Mouse (Mus musculus) embryonic fibroblast, embryonic 13.5 days (primary cell): ENCODE results near the gene Gps2.

Experiments
- CTCF ChIP-seq: IDR thresholded peaks from 2 replicates; pipeline ENCODE4 v1.5.1; 2011; ENCODE audit warnings: mild to moderate bottlenecking, control low read depth, low read length, moderate library complexity, borderline replicate concordance; ENCODE audit not compliant: insufficient read depth
- POLR2A ChIP-seq: IDR thresholded peaks from 2 replicates; pipeline ENCODE4 v1.6.1; 2011; ENCODE audit warnings: low read depth, mild to moderate bottlenecking, control low read depth, low read length, moderate library complexity

GRCm38 (mm10) chr11:69883066-69883465 is 30.6 kb upstream of the Gps2 start:
- TF ChIP-seq CTCF (no peak), POLR2A (no peak)
